Mouse (Mus musculus) lung, embryonic 14.5 days (tissue): Measurements from ENCODE around the gene Tcf23. TPM values are rescaled to one million over a fixed set of nuclear protein-coding genes. Genes with fewer than 3 reads are reported as not detected.
A peak's percentile ranks its signal among the peaks of the same experiment; 100 is the strongest.

Experiments
- ATAC-seq: fragments of 200-750 bp; cut with Nextera tagmentation; 2 replicates; pipeline ENCODE4 v1.8.0; 2017; ENCODE audit warnings: mild to moderate bottlenecking, moderate TSS enrichment, moderate library complexity; ENCODE audit not compliant: insufficient read depth
- DNase-seq: peaks from one replicate; pipeline ENCODE4 v3.0.0-alpha.2; 2015
- H3K27ac ChIP-seq: fragments of 300-500 bp; sonication (generic); 2 replicates; pipeline ENCODE4 v1.5.1; 2014; ENCODE audit warnings: low read depth, mild to moderate bottlenecking, moderate library complexity
- H3K27me3 ChIP-seq: fragments of 300-500 bp; sonication (generic); 2 replicates; pipeline ENCODE4 v1.6.1; 2014; ENCODE audit warnings: low read length, control low read depth; ENCODE audit not compliant: insufficient read depth
- H3K36me3 ChIP-seq: fragments of 300-500 bp; sonication (generic); 2 replicates; pipeline ENCODE4 v1.6.1; 2014; ENCODE audit warnings: control low read depth; ENCODE audit not compliant: insufficient read depth
- H3K4me1 ChIP-seq: fragments of 300-500 bp; sonication (generic); 2 replicates; pipeline ENCODE4 v1.6.1; 2014; ENCODE audit warnings: antibody characterized with exemption, control low read depth; ENCODE audit not compliant: insufficient read depth
- H3K4me2 ChIP-seq: fragments of 300-500 bp; sonication (generic); 2 replicates; pipeline ENCODE4 v1.6.1; 2014; ENCODE audit warnings: mild to moderate bottlenecking
- H3K4me3 ChIP-seq: fragments of 300-500 bp; sonication (generic); 2 replicates; pipeline ENCODE4 v1.5.1; 2014; ENCODE audit warnings: low read depth, low read length
- H3K9ac ChIP-seq: fragments of 300-500 bp; sonication (generic); 2 replicates; pipeline ENCODE4 v1.6.1; 2014
- H3K9me3 ChIP-seq: fragments of 300-500 bp; sonication (generic); 2 replicates; pipeline ENCODE4 v1.6.1; 2016; ENCODE audit warnings: low read depth, low read length, control low read depth
- CTCF ChIP-seq: IDR thresholded peaks from 2 replicates; pipeline ENCODE4 v1.5.1; 2016; ENCODE audit warnings: antibody characterized with exemption, low read depth
- WGBS: fragments of 180-500 bp; shearing (Covaris S2); extraction: QIAGEN DNeasy Blood & Tissue Kit; methylation state at CpG from one replicate; pipeline ENCODE4 v1.1.7; 2014; 5-methylcytosine and 5-hydroxymethylcytosine counted together
- polyA plus RNA-seq: library from polyadenylated mRNA; unstranded; fragments of >200 nt; fragmentation: Nextera tagmentation; extraction: Ambion mirVana; gene quantifications from 2 replicates; pipeline ENCODE4 v1.2.1, GENCODE M21; 2014

Gene Tcf23
- polyA plus RNA-seq, 1 experiment from 2014 or later, result 0.25 TPM

- Histone ChIP-seq H3K4me1 (0 out of 2 replicates have a peak, but pooled peaks cover 6% of the 10 kb centered on the region), H3K36me3 (peaks cover 27% of the 10 kb centered on the region), H3K27ac (no peak overlapping the region), H3K9me3 (no peaks in the 10 kb centered on the region), H3K9ac (no peak overlapping the region), H3K4me3 (no peak overlapping the region), H3K27me3 (no peaks in the 10 kb centered on the region), H3K4me2 (no peak overlapping the region)
- TF ChIP-seq CTCF, result no peak
- ATAC-seq (no peak), DNase-seq (no peak)
- WGBS, result 61% methylated on average over 6 of the region's 6 CpGs
These were observed 45.3 kb upstream of the Tcf23 start for GRCm38 (mm10) chr5:30923119-30923518.

GRCm38 (mm10) chr5:30924614-30925013, 43.8 kb upstream of the Tcf23 start:
- no peaks in the 10 kb centered on the region for H3K27me3 ChIP-seq
- no peak for DNase-seq

GRCm38 (mm10) chr5:30925217-30925616, 43.2 kb upstream of the Tcf23 start:
- 82% methylated on average over 5 of the region's 5 CpGs for WGBS
- no peak for ATAC-seq

More at GRCm38 (mm10) chr5:30924614-30925013, 43.8 kb upstream of the Tcf23 start:
- Histone ChIP-seq H3K27ac (no peak overlapping the region), H3K4me2 (no peak overlapping the region), H3K4me3 (no peak overlapping the region), H3K36me3 (peaks cover 14% of the 10 kb centered on the region), H3K4me1 (0 out of 2 replicates have a peak, but pooled peaks cover 6% of the 10 kb centered on the region), H3K9ac (no peak overlapping the region), H3K9me3 (no peaks in the 10 kb centered on the region)
- ATAC-seq, result no peak
- no peak for TF ChIP-seq CTCF
- 76% methylated on average over 8 of the region's 8 CpGs for WGBS

GRCm38 (mm10) chr5:30926073-30926472, 42.4 kb upstream of the Tcf23 start:
- Histone ChIP-seq H3K36me3 (no peaks in the 10 kb centered on the region; the same call in 1 of the 2 replicates), H3K9me3 (no peaks in the 10 kb centered on the region), H3K4me2 (no peak overlapping the region), H3K27ac (no peak overlapping the region), H3K4me3 (no peak overlapping the region), H3K27me3 (no peaks in the 10 kb centered on the region), H3K4me1 (0 out of 2 replicates have a peak, but pooled peaks cover 6% of the 10 kb centered on the region), H3K9ac (no peak overlapping the region)
- TF ChIP-seq CTCF, result no peak
- WGBS, result 77% methylated on average over 2 of the region's 2 CpGs
- DNase-seq (no peak), ATAC-seq (no peak)

More at GRCm38 (mm10) chr5:30925217-30925616, 43.2 kb upstream of the Tcf23 start:
- Histone ChIP-seq H3K36me3 (peaks cover 8% of the 10 kb centered on the region), H3K9me3 (no peaks in the 10 kb centered on the region), H3K9ac (no peak overlapping the region), H3K4me2 (no peak overlapping the region), H3K4me1 (0 out of 2 replicates have a peak, but pooled peaks cover 6% of the 10 kb centered on the region), H3K27me3 (no peaks in the 10 kb centered on the region), H3K4me3 (no peak overlapping the region), H3K27ac (no peak overlapping the region)
- DNase-seq, result no peak
- no peak for TF ChIP-seq CTCF

GRCm38 (mm10) chr5:30927945-30928529, 40.4 kb upstream of the Tcf23 start:
- 39% methylated on average over 7 of the region's 7 CpGs for WGBS
- DNase-seq, result peak; percentile 64

GRCm38 (mm10) chr5:30930121-30930520, 38.3 kb upstream of the Tcf23 start:
- no peak overlapping the region for H3K4me2 ChIP-seq
- no peaks in the 10 kb centered on the region for H3K27me3 ChIP-seq
- ATAC-seq, result no peak
- H3K4me3 ChIP-seq, result no peak overlapping the region
- WGBS, result 34% methylated on average over 4 of the region's 4 CpGs
- no peak overlapping the region for H3K27ac ChIP-seq
- DNase-seq, result peak; percentile 88
- no peaks in the 10 kb centered on the region for H3K9me3 ChIP-seq
- no peaks in the 10 kb centered on the region for H3K4me1 ChIP-seq
- H3K36me3 ChIP-seq, result no peaks in the 10 kb centered on the region
- no peak overlapping the region for H3K9ac ChIP-seq
- peak; percentile 73 for TF ChIP-seq CTCF

More at GRCm38 (mm10) chr5:30927945-30928529, 40.4 kb upstream of the Tcf23 start:
- no peak for TF ChIP-seq CTCF
- peak; percentile 39; the same call in 1 of the 2 replicates for ATAC-seq
- H3K4me1 ChIP-seq, result no peaks in the 10 kb centered on the region
- H3K27ac ChIP-seq, result no peak overlapping the region
- no peaks in the 10 kb centered on the region for H3K9me3 ChIP-seq
- no peaks in the 10 kb centered on the region for H3K27me3 ChIP-seq
- H3K36me3 ChIP-seq, result no peaks in the 10 kb centered on the region
- H3K4me2 ChIP-seq, result peak overlapping the region; percentile 42
- no peak overlapping the region for H3K4me3 ChIP-seq
- H3K9ac ChIP-seq, result no peak overlapping the region

GRCm38 (mm10) chr5:30930846-30931245, 37.6 kb upstream of the Tcf23 start:
- no peaks in the 10 kb centered on the region for H3K36me3 ChIP-seq
- H3K27ac ChIP-seq, result no peak overlapping the region
- H3K4me2 ChIP-seq, result no peak overlapping the region
- no peaks in the 10 kb centered on the region for H3K4me1 ChIP-seq
- ATAC-seq (no peak), DNase-seq (no peak)
- no peak overlapping the region for H3K4me3 ChIP-seq
- TF ChIP-seq CTCF, result no peak
- H3K9ac ChIP-seq, result no peak overlapping the region
- no peaks in the 10 kb centered on the region for H3K9me3 ChIP-seq
- WGBS, result 76% methylated on average over 6 of the region's 6 CpGs
- no peaks in the 10 kb centered on the region for H3K27me3 ChIP-seq
